Mouse (Mus musculus): Measurements from ENCODE around the gene Prkag2. TPM values are rescaled to one million over a fixed set of nuclear protein-coding genes. Genes with fewer than 3 reads are reported as not detected.

The Prkag2 gene
- total and polyA plus RNA-seq, 3 experiments: not detected

- peaks cover 50% of the 10 kb centered on the region for H3K27me3 ChIP-seq (ENCODE audit: insufficient read depth, low read length)
- H3K4me1 ChIP-seq (ENCODE audit: insufficient read depth, low read depth, low read length): peaks cover 12% of the 10 kb centered on the region; the same call in 1 of the 2 replicates
- ATAC-seq (ENCODE audit: extremely low read depth, insufficient number of reproducible peaks, low FRiP score, poor library complexity, severe bottlenecking) (no peak), DNase-seq (ENCODE audit: low spot score) (no peak)
- TF ChIP-seq GATA1 (IDR thresholded peaks at IDR 0.05; ENCODE audit: borderline replicate concordance, low read length) (no peak), POLR2AphosphoS5 (IDR thresholded peaks at IDR 0.05; ENCODE audit: insufficient replicate concordance, low read depth, low read length) (no peak), TAL1 (conservative IDR thresholded peaks at IDR 0.05; ENCODE audit: low read depth, low read length) (no peak)
- H3K36me3 ChIP-seq (replicated peaks): no peaks in the 10 kb centered on the region
- no peaks in the 10 kb centered on the region for H3K9me3 ChIP-seq (replicated peaks)
- no peak overlapping the region for H3K4me3 ChIP-seq (ENCODE audit: low read depth, low read length)
Measured at GRCm38 (mm10) chr5:24969241-24969880, 131.1 kb downstream of the Prkag2 start.

- TF ChIP-seq GATA2 (IDR thresholded peaks at IDR 0.05; ENCODE audit: borderline replicate concordance, low read depth, low read length) (no peak), TAL1 (conservative IDR thresholded peaks at IDR 0.05; ENCODE audit: low read depth, low read length) (no peak), GATA1 (IDR thresholded peaks at IDR 0.05; ENCODE audit: borderline replicate concordance, low read length) (no peak), CTCF (IDR thresholded peaks at IDR 0.05; ENCODE audit: low read depth, low read length) (no peak), POLR2AphosphoS5 (IDR thresholded peaks at IDR 0.05; ENCODE audit: insufficient replicate concordance, low read depth, low read length) (no peak)
- H3K36me3 ChIP-seq (replicated peaks): no peaks in the 10 kb centered on the region
- peaks cover 12% of the 10 kb centered on the region; the same call in 1 of the 2 replicates for H3K4me1 ChIP-seq (ENCODE audit: insufficient read depth, low read depth, low read length)
- ATAC-seq (ENCODE audit: extremely low read depth, insufficient number of reproducible peaks, low FRiP score, poor library complexity, severe bottlenecking): no peak
- DNase-seq (ENCODE audit: low spot score): no peak
- no peak overlapping the region for H3K4me3 ChIP-seq (ENCODE audit: low read depth, low read length)
- peaks cover 49% of the 10 kb centered on the region for H3K27me3 ChIP-seq (ENCODE audit: insufficient read depth, low read length)
- H3K9me3 ChIP-seq (replicated peaks): no peaks in the 10 kb centered on the region
Measured at GRCm38 (mm10) chr5:24968792-24969191, 131.7 kb downstream of the Prkag2 start.

- no peak for ATAC-seq (ENCODE audit: extremely low read depth, insufficient number of reproducible peaks, low FRiP score, poor library complexity, severe bottlenecking)
- Histone ChIP-seq H3K27me3 (ENCODE audit: insufficient read depth, low read length) (peaks cover 45% of the 10 kb centered on the region), H3K36me3 (replicated peaks) (no peaks in the 10 kb centered on the region), H3K9me3 (replicated peaks) (no peaks in the 10 kb centered on the region), H3K4me3 (ENCODE audit: low read depth, low read length) (no peak overlapping the region), H3K4me1 (ENCODE audit: insufficient read depth, low read depth, low read length) (peaks cover 12% of the 10 kb centered on the region; the same call in 1 of the 2 replicates)
- no peak for DNase-seq (ENCODE audit: low spot score)
- TF ChIP-seq GATA2 (IDR thresholded peaks at IDR 0.05; ENCODE audit: borderline replicate concordance, low read depth, low read length) (no peak), CTCF (IDR thresholded peaks at IDR 0.05; ENCODE audit: low read depth, low read length) (no peak), TAL1 (conservative IDR thresholded peaks at IDR 0.05; ENCODE audit: low read depth, low read length) (no peak), POLR2AphosphoS5 (IDR thresholded peaks at IDR 0.05; ENCODE audit: insufficient replicate concordance, low read depth, low read length) (no peak), GATA1 (IDR thresholded peaks at IDR 0.05; ENCODE audit: borderline replicate concordance, low read length) (no peak)
Measured at GRCm38 (mm10) chr5:24967898-24968535, 132.4 kb downstream of the Prkag2 start.

GRCm38 (mm10) chr5:24963776-24964175, 136.7 kb downstream of the Prkag2 start:
- Histone ChIP-seq H3K36me3 (replicated peaks) (no peaks in the 10 kb centered on the region), H3K9me3 (replicated peaks) (no peaks in the 10 kb centered on the region), H3K27me3 (ENCODE audit: insufficient read depth, low read length) (peaks cover 24% of the 10 kb centered on the region), H3K4me3 (ENCODE audit: low read depth, low read length) (no peak overlapping the region), H3K4me1 (ENCODE audit: insufficient read depth, low read depth, low read length) (peaks cover 9% of the 10 kb centered on the region; the same call in 1 of the 2 replicates)
- no peak for TF ChIP-seq CTCF (IDR thresholded peaks at IDR 0.05; ENCODE audit: low read depth, low read length)
- TF ChIP-seq TAL1 (conservative IDR thresholded peaks at IDR 0.05; ENCODE audit: low read depth, low read length): no peak
- TF ChIP-seq GATA2 (IDR thresholded peaks at IDR 0.05; ENCODE audit: borderline replicate concordance, low read depth, low read length): no peak
- no peak for TF ChIP-seq GATA1 (IDR thresholded peaks at IDR 0.05; ENCODE audit: borderline replicate concordance, low read length)
- no peak for TF ChIP-seq POLR2AphosphoS5 (IDR thresholded peaks at IDR 0.05; ENCODE audit: insufficient replicate concordance, low read depth, low read length)
- no peak for ATAC-seq (ENCODE audit: extremely low read depth, insufficient number of reproducible peaks, low FRiP score, poor library complexity, severe bottlenecking)
- DNase-seq (ENCODE audit: low spot score): no peak

GRCm38 (mm10) chr5:24960791-24961190, 139.7 kb downstream of the Prkag2 start:
- H3K4me1 ChIP-seq (ENCODE audit: insufficient read depth, low read depth, low read length): no peaks in the 10 kb centered on the region
- no peaks in the 10 kb centered on the region for H3K9me3 ChIP-seq (replicated peaks)
- H3K4me3 ChIP-seq (ENCODE audit: low read depth, low read length): no peak overlapping the region
- H3K36me3 ChIP-seq (replicated peaks): no peaks in the 10 kb centered on the region
- TF ChIP-seq GATA1 (IDR thresholded peaks at IDR 0.05; ENCODE audit: borderline replicate concordance, low read length) (no peak), TAL1 (conservative IDR thresholded peaks at IDR 0.05; ENCODE audit: low read depth, low read length) (no peak), GATA2 (IDR thresholded peaks at IDR 0.05; ENCODE audit: borderline replicate concordance, low read depth, low read length) (no peak), POLR2AphosphoS5 (IDR thresholded peaks at IDR 0.05; ENCODE audit: insufficient replicate concordance, low read depth, low read length) (no peak), CTCF (IDR thresholded peaks at IDR 0.05; ENCODE audit: low read depth, low read length) (no peak)
- no peak for ATAC-seq (ENCODE audit: extremely low read depth, insufficient number of reproducible peaks, low FRiP score, poor library complexity, severe bottlenecking)
- H3K27me3 ChIP-seq (ENCODE audit: insufficient read depth, low read length): peaks cover 11% of the 10 kb centered on the region
- DNase-seq (ENCODE audit: low spot score): no peak

GRCm38 (mm10) chr5:24959758-24960157, 140.7 kb downstream of the Prkag2 start:
- H3K9me3 ChIP-seq (replicated peaks): no peaks in the 10 kb centered on the region
- no peaks in the 10 kb centered on the region for H3K36me3 ChIP-seq (replicated peaks)
- H3K4me3 ChIP-seq (ENCODE audit: low read depth, low read length): no peak overlapping the region
- H3K27me3 ChIP-seq (ENCODE audit: insufficient read depth, low read length): peaks cover 11% of the 10 kb centered on the region
- no peaks in the 10 kb centered on the region for H3K4me1 ChIP-seq (ENCODE audit: insufficient read depth, low read depth, low read length)
- TF ChIP-seq GATA1 (IDR thresholded peaks at IDR 0.05; ENCODE audit: borderline replicate concordance, low read length): no peak
- TF ChIP-seq POLR2AphosphoS5 (IDR thresholded peaks at IDR 0.05; ENCODE audit: insufficient replicate concordance, low read depth, low read length): no peak
- TF ChIP-seq TAL1 (conservative IDR thresholded peaks at IDR 0.05; ENCODE audit: low read depth, low read length): no peak
- no peak for DNase-seq (ENCODE audit: low spot score)
- no peak for ATAC-seq (ENCODE audit: extremely low read depth, insufficient number of reproducible peaks, low FRiP score, poor library complexity, severe bottlenecking)

Measured in G1E (cell line).